Mouse (Mus musculus) embryonic facial prominence, embryonic 13.5 days (tissue): Measurements from ENCODE around the gene Ulk4. TPM values are rescaled to one million over a fixed set of nuclear protein-coding genes. Genes with fewer than 3 reads are reported as not detected.

ENCODE experiments used
- ATAC-seq: fragments of 200-750 bp; cut with Nextera tagmentation; 2 replicates; pipeline ENCODE4 v1.8.0; 2017; ENCODE audit warnings: low read depth; ENCODE audit not compliant: insufficient number of reproducible peaks, insufficient read depth, low FRiP score, low TSS enrichment
- H3K27ac ChIP-seq: fragments of 300-500 bp; sonication (generic); 2 replicates; pipeline ENCODE4 v1.5.1; 2015; ENCODE audit warnings: moderate library complexity, mild to moderate bottlenecking, inconsistent platforms
- H3K27me3 ChIP-seq: fragments of 300-500 bp; sonication (generic); 2 replicates; pipeline ENCODE4 v1.6.1; 2015; ENCODE audit warnings: mild to moderate bottlenecking, inconsistent platforms
- H3K36me3 ChIP-seq: fragments of 300-500 bp; sonication (generic); 2 replicates; pipeline ENCODE4 v1.6.1; 2015; ENCODE audit warnings: mild to moderate bottlenecking, inconsistent platforms
- H3K4me1 ChIP-seq: fragments of 300-500 bp; sonication (generic); 2 replicates; pipeline ENCODE4 v1.6.1; 2015; ENCODE audit warnings: inconsistent platforms
- H3K4me2 ChIP-seq: fragments of 300-500 bp; sonication (generic); 2 replicates; pipeline ENCODE4 v1.6.1; 2015; ENCODE audit warnings: moderate library complexity, mild to moderate bottlenecking, inconsistent platforms
- H3K4me3 ChIP-seq: fragments of 300-500 bp; sonication (generic); 2 replicates; pipeline ENCODE4 v1.5.1; 2015; ENCODE audit warnings: mild to moderate bottlenecking, inconsistent platforms
- H3K9ac ChIP-seq: fragments of 300-500 bp; sonication (generic); 2 replicates; pipeline ENCODE4 v1.6.1; 2015; ENCODE audit warnings: mild to moderate bottlenecking, inconsistent platforms
- H3K9me3 ChIP-seq: fragments of 300-500 bp; sonication (generic); 2 replicates; pipeline ENCODE4 v1.6.1; 2016; ENCODE audit warnings: inconsistent platforms
- WGBS: fragments of 180-500 bp; shearing (Covaris S2); methylation state at CpG from one replicate; pipeline ENCODE4 v1.1.7; 2015; ENCODE audit warnings: mixed read lengths; 5-methylcytosine and 5-hydroxymethylcytosine counted together
- polyA plus RNA-seq: library from polyadenylated mRNA; unstranded; fragments of >200 nt; fragmentation: Nextera tagmentation; extraction: Ambion mirVana; gene quantifications from 2 replicates; pipeline ENCODE4 v1.2.1, GENCODE M21; 2015

Gene Ulk4
- polyA plus RNA-seq, 1 experiment from 2014 or later: 213 TPM

DNA sequence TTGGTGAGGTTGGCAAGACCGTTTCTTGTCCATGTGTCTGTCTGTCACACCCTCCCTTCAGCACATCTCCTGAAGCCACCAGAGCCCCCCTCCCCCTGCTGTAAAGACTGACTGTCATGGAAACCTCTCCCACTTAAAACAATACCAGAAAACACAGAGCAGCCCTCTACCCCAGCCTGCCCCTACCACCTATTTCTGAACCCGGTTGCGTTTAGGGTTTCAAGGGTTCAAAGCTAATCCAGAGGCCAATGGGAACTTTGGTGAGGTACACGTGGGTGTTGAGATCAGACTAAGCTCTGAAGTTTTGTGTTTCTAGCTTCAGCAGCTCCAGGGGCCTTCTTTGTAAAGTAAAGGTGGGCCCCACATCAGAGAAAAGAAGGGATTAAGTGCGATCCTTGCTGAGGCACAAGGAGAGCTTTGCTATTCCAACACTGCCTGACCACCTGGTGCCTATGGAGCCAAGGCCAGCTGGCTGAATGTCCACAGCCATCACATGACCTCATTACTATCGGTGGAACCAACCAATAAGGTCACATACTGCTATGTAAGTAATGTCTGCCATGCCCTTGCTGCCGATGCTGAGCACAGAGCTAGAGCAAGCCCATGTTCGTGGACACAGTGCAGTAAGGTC lies 204.8 kb downstream of the Ulk4 start:
- H3K36me3 ChIP-seq: no peaks in the 10 kb centered on the region
- peaks cover 36% of the 10 kb centered on the region for H3K4me1 ChIP-seq
- no peak overlapping the region for H3K4me2 ChIP-seq
- ATAC-seq: 0 out of 2 replicates have a peak, but pooled peaks have one; percentile 45
- no peaks in the 10 kb centered on the region for H3K27me3 ChIP-seq
- no peak overlapping the region for H3K9ac ChIP-seq
- no peak overlapping the region for H3K4me3 ChIP-seq
- H3K27ac ChIP-seq: no peak overlapping the region
- 46% methylated on average over 8 of the region's 8 CpGs for WGBS
- H3K9me3 ChIP-seq: no peaks in the 10 kb centered on the region

DNA sequence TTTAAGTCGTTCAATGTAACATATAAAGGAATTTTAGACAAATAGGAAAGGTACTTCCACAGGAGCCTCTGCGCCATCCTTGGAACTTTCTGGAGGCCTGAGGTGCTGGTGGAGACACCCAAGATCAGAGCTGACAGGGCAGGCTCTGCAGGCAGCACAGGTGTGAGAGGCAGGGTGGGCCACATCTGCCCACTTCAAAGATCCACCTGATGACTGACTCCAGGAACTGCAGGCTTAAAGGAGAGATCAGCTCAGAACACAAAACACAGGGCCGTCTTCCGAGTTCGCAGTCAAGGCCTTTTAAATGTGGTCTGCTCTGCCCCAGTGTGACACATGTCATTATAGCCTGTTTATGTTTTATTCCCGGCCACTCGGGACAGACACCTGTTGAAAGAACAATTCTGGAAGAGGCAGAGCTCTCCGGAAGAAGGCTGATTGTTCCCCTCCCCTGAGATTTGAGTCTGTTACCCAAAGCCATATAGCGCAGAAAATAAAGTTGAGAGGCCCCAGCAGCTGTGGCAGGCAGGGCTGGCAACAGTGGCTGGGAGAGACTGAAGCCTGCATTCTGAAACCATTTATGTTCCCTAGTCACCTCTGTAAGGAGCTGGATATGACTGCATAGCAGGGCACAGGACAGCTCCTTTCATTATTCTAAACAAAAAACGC lies 205.4 kb downstream of the Ulk4 start:
- Histone ChIP-seq H3K4me1 (peaks cover 34% of the 10 kb centered on the region), H3K4me3 (no peak overlapping the region), H3K27me3 (no peaks in the 10 kb centered on the region), H3K27ac (no peak overlapping the region), H3K36me3 (no peaks in the 10 kb centered on the region), H3K4me2 (no peak overlapping the region), H3K9ac (no peak overlapping the region), H3K9me3 (no peaks in the 10 kb centered on the region)
- no peak for ATAC-seq
- WGBS: 59% methylated on average over 10 of the region's 10 CpGs

DNA sequence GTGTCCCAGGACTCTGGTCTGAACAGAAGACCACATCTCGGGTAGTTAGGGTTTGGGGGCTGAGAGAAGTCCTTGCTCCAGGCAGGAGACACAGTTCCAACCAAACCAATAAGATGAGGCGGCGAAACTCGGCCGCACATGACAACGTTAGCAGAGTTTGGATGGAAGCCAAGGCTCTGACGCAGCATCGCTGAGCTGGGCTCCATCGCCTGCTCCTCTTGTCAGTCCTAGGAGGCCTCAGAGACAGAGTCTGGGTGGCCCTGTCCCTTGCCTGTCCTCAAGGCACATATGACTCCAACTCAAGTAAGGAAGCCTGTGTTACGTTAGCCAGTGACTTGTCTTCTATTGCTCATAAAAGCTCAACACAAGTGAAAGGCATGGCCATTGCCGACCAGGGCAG lies 205.9 kb downstream of the Ulk4 start:
- Histone ChIP-seq H3K27me3 (no peaks in the 10 kb centered on the region), H3K36me3 (no peaks in the 10 kb centered on the region), H3K4me2 (no peak overlapping the region), H3K9me3 (no peaks in the 10 kb centered on the region), H3K4me1 (peaks cover 29% of the 10 kb centered on the region), H3K4me3 (no peak overlapping the region), H3K27ac (no peak overlapping the region), H3K9ac (no peak overlapping the region)
- WGBS: 58% methylated on average over 11 of the region's 11 CpGs
- ATAC-seq: no peak

DNA sequence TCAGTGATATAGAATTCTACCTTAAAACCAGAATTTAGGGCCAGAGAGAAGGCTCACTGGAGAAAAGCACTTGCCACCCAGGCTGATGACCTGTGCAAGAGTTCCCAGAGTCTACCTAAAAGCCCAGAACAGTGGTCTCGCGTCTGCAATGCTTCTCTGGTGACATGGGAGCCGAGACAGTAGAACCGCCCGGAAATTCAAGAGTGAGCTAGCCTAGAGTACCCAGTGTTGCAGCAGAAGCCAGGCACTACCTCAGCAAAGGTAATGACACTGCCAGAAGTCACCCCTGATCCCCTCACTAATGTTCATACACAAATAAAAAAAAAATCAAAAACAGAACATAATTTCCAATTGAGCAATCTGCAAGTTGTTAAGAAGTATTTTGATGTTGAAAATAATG lies 208.9 kb downstream of the Ulk4 start:
- Histone ChIP-seq H3K27ac (no peak overlapping the region), H3K4me1 (peaks cover 33% of the 10 kb centered on the region), H3K9ac (no peak overlapping the region), H3K4me3 (no peak overlapping the region), H3K27me3 (no peaks in the 10 kb centered on the region), H3K9me3 (no peaks in the 10 kb centered on the region), H3K36me3 (no peaks in the 10 kb centered on the region), H3K4me2 (no peak overlapping the region)
- no peak for ATAC-seq
- WGBS: 81% methylated on average over 5 of the region's 5 CpGs

DNA sequence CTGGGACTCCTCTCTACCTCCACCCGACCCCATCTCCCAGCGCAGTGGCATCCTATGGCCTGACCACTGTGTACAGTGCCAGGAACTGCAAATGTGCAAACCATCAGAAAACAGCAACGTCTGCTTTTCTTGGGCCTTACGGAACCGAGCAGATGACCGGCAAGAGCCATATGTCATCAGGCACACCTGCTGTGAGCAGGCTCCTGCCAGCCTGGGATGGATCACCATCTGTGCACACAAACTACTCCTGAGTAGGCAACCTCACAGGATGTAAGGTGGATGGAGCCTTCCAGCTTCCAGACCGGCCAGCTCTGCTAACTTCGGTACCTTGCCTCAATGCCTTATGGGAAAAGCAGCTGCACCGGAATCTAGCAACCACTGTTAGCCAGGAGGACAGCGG lies 210.0 kb downstream of the Ulk4 start:
- Histone ChIP-seq H3K4me3 (no peak overlapping the region), H3K9ac (no peak overlapping the region), H3K4me2 (no peak overlapping the region), H3K27me3 (no peaks in the 10 kb centered on the region), H3K4me1 (peaks cover 33% of the 10 kb centered on the region), H3K36me3 (no peaks in the 10 kb centered on the region), H3K27ac (no peak overlapping the region), H3K9me3 (no peaks in the 10 kb centered on the region)
- 91% methylated on average over 10 of the region's 10 CpGs for WGBS
- no peak for ATAC-seq

DNA sequence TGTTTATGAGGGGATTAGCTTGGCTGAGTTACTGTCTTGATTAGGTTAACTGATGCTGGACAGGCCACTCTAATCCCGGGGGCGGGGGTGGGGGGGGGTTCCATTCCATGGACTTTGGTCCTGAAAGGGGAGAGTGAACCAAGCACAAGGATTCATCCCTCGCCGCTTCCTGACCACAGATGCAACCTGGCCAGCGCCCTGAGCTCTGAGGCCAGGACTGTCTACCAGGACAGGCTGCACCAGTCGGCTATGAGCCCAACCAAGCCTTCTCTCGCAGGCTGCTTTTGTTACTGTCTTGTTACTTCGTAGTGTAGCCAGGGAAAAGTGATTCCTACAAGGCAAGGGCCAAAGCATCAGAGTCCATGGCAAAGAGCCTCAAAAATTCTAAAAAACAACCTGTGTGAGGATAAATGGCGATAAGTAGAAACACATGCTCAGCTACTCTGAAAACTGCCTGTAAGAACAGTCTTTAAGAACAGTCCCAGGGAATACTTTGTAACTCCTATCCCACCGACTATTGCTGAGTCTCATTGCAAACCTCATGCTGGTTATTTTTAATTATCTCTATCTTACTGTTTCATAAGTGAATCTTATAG lies 211.5 kb downstream of the Ulk4 start:
- Histone ChIP-seq H3K9me3 (no peaks in the 10 kb centered on the region), H3K4me1 (peaks cover 24% of the 10 kb centered on the region), H3K4me2 (no peak overlapping the region), H3K27me3 (no peaks in the 10 kb centered on the region), H3K4me3 (no peak overlapping the region), H3K36me3 (no peaks in the 10 kb centered on the region), H3K9ac (no peak overlapping the region), H3K27ac (no peak overlapping the region)
- no peak for ATAC-seq
- WGBS: 57% methylated on average over 10 of the region's 10 CpGs

DNA sequence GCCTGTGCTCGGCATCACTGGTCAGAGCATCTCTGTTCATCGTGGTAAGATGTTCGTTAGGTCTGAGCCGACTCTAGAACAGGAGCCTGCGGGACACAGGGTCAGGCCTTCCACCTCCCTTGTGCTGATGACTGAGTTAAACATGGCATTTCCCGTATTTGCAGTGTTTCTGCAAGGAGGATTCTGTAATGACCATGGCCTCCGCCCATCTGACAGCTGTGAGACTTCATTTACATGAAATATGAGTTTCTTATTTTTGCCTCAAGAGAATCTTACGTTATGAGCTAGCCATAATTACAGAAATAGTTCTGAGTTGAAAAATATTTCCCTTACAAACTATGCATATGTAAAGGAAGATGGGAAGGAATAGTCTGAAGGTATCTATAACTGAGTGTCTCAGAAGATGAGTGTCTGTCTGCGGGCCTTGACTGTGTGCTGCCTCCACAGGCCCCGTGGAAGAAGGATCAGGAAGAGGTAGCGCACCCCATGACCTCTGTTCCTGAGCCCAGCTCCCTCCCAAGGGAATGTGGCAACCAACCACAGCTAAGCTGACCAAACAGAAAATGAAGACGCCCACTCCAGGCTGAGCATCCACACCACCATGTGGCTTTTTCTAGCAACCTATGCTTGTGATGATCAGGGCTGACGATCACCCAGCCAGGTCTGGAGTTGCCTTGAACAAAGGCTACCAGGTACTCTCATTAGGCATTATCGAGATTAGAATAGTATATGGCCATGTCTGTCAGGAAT lies 212.2 kb downstream of the Ulk4 start:
- H3K9me3 ChIP-seq: no peaks in the 10 kb centered on the region
- peaks cover 27% of the 10 kb centered on the region for H3K4me1 ChIP-seq
- no peak for ATAC-seq
- no peaks in the 10 kb centered on the region for H3K27me3 ChIP-seq
- 80% methylated on average over 14 of the region's 14 CpGs for WGBS
- H3K9ac ChIP-seq: no peak overlapping the region
- no peak overlapping the region for H3K27ac ChIP-seq
- H3K4me2 ChIP-seq: no peak overlapping the region
- no peak overlapping the region for H3K4me3 ChIP-seq
- no peaks in the 10 kb centered on the region for H3K36me3 ChIP-seq

DNA sequence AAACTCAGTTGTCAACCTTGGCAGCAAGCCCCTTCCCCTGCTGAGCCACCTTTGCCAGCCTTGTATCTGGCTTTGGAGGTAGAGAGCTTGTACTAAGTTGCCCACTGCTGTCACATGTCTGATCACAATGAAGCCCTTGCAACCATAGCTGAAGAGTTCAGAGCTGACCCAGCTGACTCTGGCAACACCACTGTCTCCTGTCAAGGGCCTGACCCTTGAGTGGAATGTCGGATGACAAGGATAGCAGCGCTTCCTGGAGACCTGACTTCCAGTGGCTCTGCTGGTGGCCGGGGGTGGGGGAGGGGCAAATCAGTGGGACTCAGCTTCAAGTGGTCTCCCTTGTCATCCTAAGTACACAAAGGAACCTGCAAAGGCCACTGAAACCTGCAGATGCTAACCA lies 214.3 kb downstream of the Ulk4 start:
- no peak overlapping the region for H3K4me2 ChIP-seq
- no peaks in the 10 kb centered on the region for H3K9me3 ChIP-seq
- no peak overlapping the region for H3K4me3 ChIP-seq
- no peak overlapping the region for H3K27ac ChIP-seq
- H3K4me1 ChIP-seq: peaks cover 29% of the 10 kb centered on the region
- H3K36me3 ChIP-seq: no peaks in the 10 kb centered on the region
- 48% methylated on average over 3 of the region's 3 CpGs for WGBS
- no peak for ATAC-seq
- no peaks in the 10 kb centered on the region for H3K27me3 ChIP-seq
- no peak overlapping the region for H3K9ac ChIP-seq

DNA sequence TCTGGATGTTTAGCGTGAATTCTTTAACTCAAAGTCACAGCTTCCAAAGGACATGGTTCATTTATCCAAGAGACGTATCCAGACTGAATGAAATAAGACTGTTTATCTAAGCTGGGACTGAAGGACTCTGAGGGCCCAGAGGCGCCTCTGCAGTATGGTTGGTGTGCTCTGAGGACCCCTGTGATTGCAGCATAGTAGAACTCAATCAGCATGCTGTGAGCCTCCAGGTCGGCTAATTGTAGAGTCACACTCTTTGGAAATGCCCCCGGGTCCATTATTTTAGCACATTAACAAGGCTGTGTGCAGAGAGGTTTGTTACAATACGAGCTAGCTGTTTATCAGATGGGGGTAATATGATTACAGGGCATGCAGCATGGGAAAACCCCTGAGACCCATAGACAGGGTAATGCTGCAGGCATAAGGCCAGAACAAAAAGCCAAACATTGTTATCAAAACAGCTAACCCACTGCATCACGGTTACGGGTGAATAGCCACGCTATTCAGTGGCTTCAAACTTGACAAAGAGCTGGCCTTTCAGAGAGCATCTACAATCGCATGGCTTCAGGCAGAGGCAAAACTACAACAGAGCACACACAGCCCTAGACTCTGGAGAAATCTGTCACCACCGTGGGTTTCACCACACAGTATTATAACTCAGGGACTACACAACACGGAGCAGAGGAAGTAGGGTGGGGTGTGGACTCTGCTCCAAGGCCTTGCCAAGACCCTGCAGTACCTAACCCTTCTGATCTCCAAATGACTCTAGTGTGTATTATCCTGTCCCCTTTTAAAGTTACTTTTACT lies 215.0 kb downstream of the Ulk4 start:
- no peak for ATAC-seq
- Histone ChIP-seq H3K36me3 (no peaks in the 10 kb centered on the region), H3K4me1 (peaks cover 33% of the 10 kb centered on the region), H3K9ac (no peak overlapping the region), H3K27me3 (no peaks in the 10 kb centered on the region), H3K4me2 (no peak overlapping the region), H3K4me3 (no peak overlapping the region), H3K27ac (peak overlapping the region; percentile 2; the same call in 1 of the 2 replicates), H3K9me3 (no peaks in the 10 kb centered on the region)
- WGBS: 41% methylated on average over 12 of the region's 12 CpGs

DNA sequence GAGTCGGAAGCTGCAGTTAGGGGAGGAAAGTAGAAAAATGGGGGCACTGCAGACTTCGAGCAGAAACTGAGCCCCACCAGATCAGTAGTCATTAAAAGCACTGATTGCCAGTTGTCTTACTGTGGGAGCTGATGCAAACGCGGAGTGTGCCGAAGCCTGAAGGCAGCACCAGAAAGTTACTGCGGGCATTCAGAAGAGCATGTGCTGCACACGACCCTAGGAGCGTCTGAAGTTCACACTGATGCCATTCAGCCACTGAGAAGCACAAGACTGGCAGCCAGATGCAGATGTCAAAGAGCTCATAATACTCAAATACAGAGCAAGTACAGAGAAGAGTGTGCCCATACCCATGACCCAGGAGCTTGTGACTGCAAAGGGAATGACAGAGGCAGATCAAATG lies 216.7 kb downstream of the Ulk4 start:
- Histone ChIP-seq H3K4me2 (no peak overlapping the region), H3K27ac (no peak overlapping the region), H3K27me3 (no peaks in the 10 kb centered on the region), H3K9ac (no peak overlapping the region), H3K4me1 (peaks cover 27% of the 10 kb centered on the region), H3K36me3 (no peaks in the 10 kb centered on the region), H3K9me3 (no peaks in the 10 kb centered on the region), H3K4me3 (no peak overlapping the region)
- ATAC-seq: no peak
- 74% methylated on average over 8 of the region's 8 CpGs for WGBS

DNA sequence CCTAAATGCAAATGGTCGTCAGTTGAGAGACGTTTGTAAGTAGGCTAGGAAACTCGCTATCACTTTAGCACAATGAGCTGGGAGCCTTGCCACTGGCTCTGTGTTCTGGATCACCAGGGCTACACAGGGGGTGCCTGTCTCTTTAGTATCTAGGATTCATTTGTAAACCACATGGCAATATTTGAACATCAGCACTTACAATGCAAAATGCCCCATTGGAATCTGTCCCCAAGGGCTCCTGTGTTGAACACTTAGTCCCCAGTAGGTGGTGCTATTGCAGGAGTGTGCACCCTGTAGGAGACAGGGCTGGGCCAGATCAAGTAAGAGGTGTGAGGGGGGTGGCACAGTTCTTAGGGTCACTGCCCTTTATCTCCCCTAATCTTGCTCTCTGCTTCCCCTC lies 217.7 kb downstream of the Ulk4 start:
- no peak overlapping the region for H3K4me3 ChIP-seq
- no peaks in the 10 kb centered on the region for H3K27me3 ChIP-seq
- no peaks in the 10 kb centered on the region for H3K36me3 ChIP-seq
- peaks cover 20% of the 10 kb centered on the region for H3K4me1 ChIP-seq
- no peaks in the 10 kb centered on the region for H3K9me3 ChIP-seq
- H3K9ac ChIP-seq: no peak overlapping the region
- no peak for ATAC-seq
- no peak overlapping the region for H3K4me2 ChIP-seq
- 83% methylated on average over 3 of the region's 3 CpGs for WGBS
- no peak overlapping the region for H3K27ac ChIP-seq
